Mouse (Mus musculus) natural killer cell, adult 2 months (primary cell): Measurements from ENCODE around the gene Dhdh.
"Not testable (repeated sequence)": the region's sequence is repeated elsewhere in the genome, so short reads cannot be mapped to it uniquely, and the experiment has no call there.

Experiments
- DNase-seq, 2 experiments: peaks; one replicate each; pipeline ENCODE4 v3.0.0; 2022; ENCODE audit warnings: low spot score in 2 of 2

The Dhdh gene

GRCm38 (mm10) chr7:45488293-45489204 is at the start of gene Dhdh:
Gene Dhdh, minus strand, starts transcription at chr7:45488805.
- peak; percentile 34 to 42 for DNase-seq

- DNase-seq = no peak
Measured at GRCm38 (mm10) chr7:45537602-45538001, 49.0 kb upstream of the Dhdh start.

- DNase-seq = no peak
Measured at GRCm38 (mm10) chr7:45535676-45536075, 47.1 kb upstream of the Dhdh start.

- DNase-seq = no peak
Measured at GRCm38 (mm10) chr7:45530643-45531042, 42.0 kb upstream of the Dhdh start.

- DNase-seq = no peak
Measured at GRCm38 (mm10) chr7:45529461-45529860, 40.9 kb upstream of the Dhdh start.

- not testable (repeated sequence) for DNase-seq
Measured at GRCm38 (mm10) chr7:45527169-45527568, 38.6 kb upstream of the Dhdh start.

GRCm38 (mm10) chr7:45526474-45527120 is 38.0 kb upstream of the Dhdh start:
- DNase-seq = peak; percentile 35 to 50

- peak; percentile 97 to 98 for DNase-seq
Measured at GRCm38 (mm10) chr7:45525809-45526473, 37.3 kb upstream of the Dhdh start, which contains the start of the genes Ppp1r15a and Plekha4. Gene Ppp1r15a, minus strand, starts transcription at chr7:45526268. Gene Plekha4, plus strand, starts transcription at chr7:45526330.

GRCm38 (mm10) chr7:45524841-45525621 is 36.4 kb upstream of the Dhdh start:
- DNase-seq = peak in 1 of 2 experiments; percentile 24

- DNase-seq = no peak
Measured at GRCm38 (mm10) chr7:45523678-45524170, 35.1 kb upstream of the Dhdh start.

- no peak for DNase-seq
Measured at GRCm38 (mm10) chr7:45522957-45523676, 34.5 kb upstream of the Dhdh start.

- DNase-seq = no peak
Measured at GRCm38 (mm10) chr7:45522194-45522752, 33.7 kb upstream of the Dhdh start.

- DNase-seq = peak; percentile 90 to 93
Measured at GRCm38 (mm10) chr7:45521728-45522184, 33.2 kb upstream of the Dhdh start.

- no peak for DNase-seq
Measured at GRCm38 (mm10) chr7:45520605-45521004, 32.0 kb upstream of the Dhdh start.

- DNase-seq = no peak
Measured at GRCm38 (mm10) chr7:45519345-45520120, 30.9 kb upstream of the Dhdh start.

- no peak for DNase-seq
Measured at GRCm38 (mm10) chr7:45518618-45519017, 30.0 kb upstream of the Dhdh start.

- DNase-seq = not testable (repeated sequence)
Measured at GRCm38 (mm10) chr7:45516846-45517245, 28.2 kb upstream of the Dhdh start.

GRCm38 (mm10) chr7:45515436-45515835 is 26.8 kb upstream of the Dhdh start:
- DNase-seq = no peak

- DNase-seq = no peak
Measured at GRCm38 (mm10) chr7:45514411-45514810, 25.8 kb upstream of the Dhdh start.
